Mouse (Mus musculus): ENCODE measurements around the gene Slc25a51. TPM values are rescaled to one million over a fixed set of nuclear protein-coding genes. Genes with fewer than 3 reads are reported as not detected.

Gene Slc25a51
- total RNA-seq, 1 experiment from 2014 or later = 405 TPM

DNA sequence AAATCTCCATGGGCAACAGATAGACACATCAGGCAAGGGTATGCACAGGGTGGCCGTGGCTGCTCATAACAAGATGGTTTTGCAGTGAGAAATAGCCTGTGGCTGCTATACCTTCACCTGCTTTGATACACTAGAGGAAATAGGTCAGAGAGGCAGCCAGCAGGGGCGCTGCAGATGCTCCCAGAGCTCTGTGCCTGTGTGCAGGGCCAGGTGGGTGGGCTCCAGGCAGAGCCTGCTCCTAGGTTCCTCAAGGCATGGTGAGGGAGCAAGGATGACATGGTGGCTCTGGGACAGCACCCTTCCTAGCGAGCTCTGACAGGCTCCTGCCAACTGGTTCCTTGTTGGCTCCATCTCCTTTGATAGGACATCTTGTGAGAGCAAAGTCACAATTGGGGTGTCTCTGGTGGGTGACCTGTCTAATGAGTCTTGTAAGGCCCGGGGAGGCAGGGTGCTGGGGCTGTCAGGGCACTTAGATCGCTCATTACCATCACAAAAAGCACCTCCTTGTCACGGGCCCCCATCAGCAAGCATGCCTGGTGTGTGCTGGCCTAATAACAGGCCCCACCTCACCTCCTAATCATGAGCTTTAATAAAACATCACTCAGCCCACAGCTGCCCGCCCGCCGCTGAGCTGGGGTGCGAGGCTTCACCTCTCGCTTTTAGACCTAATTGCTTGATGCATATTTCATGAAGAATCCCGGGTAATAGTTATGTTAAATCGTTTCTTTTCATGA is 18.3 kb upstream of the Slc25a51 start:
- no peak for DNase-seq

DNA sequence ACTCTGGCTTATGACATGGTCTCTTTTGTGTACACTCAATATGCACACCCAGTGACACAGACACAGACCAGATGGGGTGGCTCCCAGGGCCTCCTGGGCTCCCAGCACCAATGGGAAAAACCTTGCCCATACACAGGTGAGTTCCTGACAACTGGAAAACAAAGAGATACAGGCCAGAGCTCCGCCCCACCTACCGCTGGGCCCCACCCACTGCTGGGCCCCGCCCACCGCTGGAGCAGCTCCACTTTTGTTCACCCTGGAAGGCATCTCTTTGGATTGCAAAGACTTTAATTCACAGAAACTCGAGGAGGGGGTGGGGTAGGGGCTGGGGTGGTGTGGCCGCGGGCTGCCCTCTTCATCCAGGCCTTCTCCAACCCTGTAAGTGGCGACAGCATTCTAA is 14.8 kb upstream of the Slc25a51 start:
- DNase-seq = no peak

DNA sequence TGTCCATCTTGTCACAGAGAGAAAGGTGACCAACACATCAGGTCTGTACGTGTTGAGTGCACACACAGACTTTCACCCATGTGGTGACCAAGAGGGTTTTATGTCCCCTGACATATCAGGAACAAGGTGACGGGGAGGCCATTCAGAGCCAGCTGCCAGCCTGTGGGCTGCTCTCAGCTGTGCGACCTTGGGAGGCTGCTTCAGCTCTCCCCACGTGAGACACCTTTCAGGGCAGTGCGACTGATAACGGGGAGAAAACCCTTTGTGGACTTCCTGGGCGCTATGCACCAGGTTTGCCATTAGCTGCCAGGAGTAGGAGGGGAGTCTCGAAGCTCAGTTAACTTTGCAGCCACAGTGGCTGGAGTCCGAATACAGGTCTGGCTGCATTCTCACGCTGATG is 14.1 kb upstream of the Slc25a51 start:
- DNase-seq = no peak

DNA sequence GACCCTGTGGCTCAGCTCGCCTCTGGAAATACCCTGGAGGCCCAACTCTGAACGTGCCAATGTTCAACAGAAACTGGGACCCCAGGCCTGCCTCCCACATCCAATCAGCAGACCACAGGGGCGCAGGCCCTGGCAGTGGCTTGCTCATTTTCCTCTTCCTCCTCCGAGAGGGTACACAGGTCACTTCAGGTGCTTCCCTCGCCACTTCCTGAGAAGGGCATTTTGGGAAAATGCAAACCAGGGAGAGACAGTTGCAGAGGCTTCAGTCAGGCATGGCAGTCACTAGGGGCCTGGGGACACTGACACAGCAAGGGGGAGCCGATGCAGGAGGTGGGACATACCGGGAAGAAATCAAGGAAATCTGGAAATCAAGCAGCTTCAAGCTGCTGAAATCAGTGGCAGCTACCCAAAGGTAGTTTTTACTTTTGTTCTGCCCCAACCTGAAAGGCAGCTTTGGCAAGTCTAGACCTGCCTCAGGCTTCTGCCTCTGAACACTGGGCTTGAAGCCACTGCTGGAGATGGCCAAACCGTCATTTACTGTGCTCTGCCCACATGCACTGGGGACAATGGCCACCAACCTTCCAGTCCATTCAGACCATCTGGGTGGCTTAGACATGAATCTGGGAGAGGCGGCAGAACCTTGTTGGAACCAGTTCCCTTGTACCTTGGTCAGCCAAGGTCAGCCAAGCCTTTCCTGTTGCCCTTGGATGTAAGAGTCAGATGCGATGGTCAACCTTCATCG is 13.1 kb upstream of the Slc25a51 start:
- DNase-seq = no peak

DNA sequence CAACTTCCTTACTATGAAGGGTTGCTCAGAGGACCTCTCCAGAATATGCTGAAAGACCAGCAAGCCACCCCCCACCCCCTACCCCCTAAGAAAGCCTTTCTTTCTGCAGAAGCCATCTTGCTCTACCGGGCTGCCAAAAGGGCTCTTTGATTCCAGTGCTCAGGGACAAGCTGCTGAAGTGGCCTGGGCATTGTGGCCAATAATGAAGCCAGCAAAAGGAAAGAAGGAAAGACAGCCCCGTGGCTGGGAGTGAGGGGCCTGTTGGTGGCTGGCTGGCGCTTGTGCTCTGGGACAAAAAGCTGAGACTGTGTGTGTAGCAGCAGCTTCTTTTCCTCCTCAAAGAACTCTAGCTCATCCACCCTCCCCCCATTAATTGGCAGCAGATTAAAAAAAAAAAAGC is 12.2 kb upstream of the Slc25a51 start:
- DNase-seq = no peak

DNA sequence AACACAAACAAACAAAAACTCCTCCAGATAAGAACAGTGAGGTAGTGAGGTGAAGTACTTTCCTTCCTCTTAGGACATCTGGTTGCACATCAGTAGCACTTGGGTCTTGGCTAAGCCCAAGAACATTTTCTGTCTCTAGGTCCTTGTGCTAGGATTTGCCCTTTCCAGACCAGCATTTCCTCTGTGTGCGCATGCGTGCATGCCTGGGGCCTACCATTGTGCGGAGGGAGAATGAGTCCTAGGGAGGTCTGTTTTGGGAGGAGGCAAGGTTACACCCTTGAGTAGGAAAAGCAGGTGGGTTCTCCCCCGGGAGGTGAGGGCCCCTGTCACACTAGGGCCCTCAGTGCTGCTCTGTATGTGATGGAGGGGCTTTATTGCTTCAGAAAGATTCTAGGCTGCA is 10.5 kb upstream of the Slc25a51 start:
- no peak for DNase-seq

DNA sequence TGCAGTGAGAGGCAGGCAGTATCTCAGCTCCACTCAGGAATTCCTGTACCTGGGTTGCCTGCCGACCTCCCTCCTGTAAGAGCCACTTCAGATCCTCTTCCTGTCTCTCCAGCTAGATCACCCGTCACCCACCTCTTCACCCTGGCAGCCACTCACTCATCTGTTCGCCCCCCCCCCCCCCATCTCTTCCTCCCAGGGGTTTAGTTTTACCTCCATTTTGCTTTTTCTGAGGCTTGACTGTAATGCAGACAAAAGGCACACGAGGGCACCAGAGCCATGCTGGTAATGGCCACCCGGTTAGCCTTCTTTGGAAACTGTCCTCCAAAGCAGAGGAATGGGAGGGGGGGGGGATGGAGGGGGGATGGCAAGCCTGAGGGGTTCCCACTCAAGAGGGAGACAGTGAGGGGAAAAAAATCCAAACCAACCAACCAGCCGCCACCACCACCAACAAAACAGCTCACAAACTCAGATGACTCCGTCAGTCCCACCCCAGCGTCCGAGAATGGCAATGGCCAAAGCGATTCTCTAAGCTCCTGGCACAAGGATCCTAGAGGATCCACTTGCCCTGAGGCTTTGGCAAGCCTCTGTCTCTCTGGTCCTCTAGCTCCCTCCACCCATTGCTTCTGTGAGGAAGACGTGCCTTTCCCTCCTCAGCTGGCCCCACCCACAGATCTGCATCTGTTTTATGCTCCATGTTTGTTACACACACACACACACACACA is 9.8 kb upstream of the Slc25a51 start:
- DNase-seq = peak; percentile 43

DNA sequence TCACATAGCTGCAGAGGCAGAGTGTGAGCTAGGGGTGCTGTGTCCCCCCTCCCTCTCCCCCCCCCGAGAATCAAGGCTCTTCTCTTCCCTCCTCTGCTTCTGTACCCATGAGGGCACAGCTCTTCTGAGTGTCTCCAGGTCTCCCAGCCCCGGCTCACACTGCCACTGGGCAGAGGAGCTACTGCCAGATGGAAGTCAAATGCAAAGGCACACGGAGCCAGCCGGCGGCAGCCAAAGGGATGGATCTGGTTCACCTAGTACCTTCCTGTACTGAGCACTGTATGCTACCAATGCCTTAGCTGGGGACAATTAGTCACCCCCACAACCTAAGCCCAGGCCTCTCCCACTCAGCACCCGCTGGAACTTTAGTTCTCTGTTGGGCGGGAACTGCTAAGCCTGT is 7.7 kb upstream of the Slc25a51 start:
- DNase-seq = no peak

DNA sequence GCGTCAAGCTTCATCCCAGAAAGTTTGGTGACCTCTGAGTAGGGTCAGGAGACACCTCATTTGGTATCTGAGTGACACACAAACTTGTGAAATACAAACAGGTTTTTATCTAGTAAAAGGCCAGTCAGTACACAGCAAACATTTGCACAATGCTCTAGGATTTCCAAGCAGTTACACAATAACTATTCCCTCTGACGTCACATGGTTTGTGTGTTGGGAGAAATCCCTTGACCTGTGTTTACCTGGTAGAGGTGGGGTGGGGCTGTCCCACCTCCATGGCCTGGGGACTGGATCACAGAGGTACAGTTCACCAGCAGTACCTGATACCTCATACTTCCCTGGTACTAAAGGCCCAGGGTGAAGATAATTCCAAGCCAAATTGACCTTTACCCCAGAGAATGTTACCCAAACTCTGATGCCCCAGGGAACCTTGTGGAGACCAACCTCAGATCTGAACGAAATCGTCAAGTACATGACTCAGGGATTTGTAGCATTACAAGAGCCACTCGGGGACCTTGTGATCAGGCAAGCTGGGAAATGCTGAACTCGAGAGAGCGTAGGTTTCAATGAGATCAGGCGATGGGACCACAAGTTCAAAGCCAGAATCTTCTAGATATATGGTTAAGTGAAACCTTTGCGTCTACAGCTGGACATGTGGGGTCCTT is 5.2 kb upstream of the Slc25a51 start:
- DNase-seq = no peak

DNA sequence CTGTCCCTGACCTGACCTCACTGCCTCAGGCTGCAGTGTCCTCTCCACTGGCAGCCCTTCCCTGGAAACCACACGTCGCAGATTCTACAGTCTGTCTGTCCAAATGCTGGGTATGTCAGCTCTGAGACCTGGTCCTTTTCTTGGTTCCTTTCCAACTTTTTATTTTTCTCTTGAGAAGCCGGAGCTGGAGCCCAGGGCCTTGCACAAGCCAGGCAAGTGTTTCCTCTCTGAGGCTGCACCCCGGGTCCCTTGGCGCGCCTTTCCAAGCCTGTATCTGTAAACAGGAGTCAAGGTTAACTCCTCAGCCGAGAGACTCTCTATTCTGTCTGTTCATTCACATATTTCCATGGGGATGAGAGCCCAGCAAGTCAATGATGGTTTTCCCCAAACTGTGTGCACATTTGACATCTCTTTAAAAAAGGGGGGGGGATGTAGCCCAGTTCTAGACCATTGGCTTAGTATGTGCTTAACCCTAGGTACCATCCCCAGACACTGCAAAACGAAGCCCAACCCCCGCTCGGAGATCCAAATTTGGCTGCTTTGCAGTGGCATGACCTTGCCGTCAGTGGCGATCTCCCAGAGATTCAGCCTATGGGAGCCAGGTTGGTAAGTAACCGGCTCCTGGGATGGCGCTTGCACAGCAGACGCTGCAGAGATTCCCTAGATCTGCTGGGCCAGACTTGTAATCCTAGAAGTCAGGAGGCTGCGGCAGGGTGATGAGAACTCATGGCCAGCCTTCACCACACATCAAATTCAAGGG is 4.0 kb upstream of the Slc25a51 start:
- peak; percentile 43 for DNase-seq

DNA sequence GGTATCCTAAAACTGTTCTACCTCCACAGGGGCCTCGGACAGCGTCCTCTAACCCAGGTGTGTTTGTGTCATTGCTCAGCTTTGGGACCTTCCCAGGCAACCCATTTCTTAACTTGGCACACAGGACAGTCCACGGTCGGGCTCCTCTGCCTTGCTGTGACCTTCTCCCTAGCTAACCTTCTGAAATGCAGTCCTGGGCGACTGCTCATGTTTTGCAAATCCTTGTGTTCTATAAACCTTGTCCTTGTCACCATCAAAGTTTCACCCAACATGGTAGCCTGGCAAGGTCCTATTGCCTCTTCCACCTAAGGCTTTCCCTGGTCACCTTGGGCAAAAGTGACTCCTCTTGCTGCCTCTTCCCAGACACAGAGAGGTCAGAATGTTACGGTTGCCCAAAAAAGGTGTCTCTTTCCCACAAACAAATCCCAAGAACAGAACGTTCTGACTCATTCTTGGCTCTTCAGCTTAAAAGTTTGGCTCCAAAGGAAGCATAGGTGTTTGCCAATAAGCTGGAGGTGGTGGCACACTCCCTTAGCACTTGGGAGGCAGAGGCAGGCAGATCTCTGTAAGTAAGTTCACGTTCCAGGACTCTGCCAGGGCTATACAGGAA is 2.7 kb upstream of the Slc25a51 start:
- no peak for DNase-seq

DNA sequence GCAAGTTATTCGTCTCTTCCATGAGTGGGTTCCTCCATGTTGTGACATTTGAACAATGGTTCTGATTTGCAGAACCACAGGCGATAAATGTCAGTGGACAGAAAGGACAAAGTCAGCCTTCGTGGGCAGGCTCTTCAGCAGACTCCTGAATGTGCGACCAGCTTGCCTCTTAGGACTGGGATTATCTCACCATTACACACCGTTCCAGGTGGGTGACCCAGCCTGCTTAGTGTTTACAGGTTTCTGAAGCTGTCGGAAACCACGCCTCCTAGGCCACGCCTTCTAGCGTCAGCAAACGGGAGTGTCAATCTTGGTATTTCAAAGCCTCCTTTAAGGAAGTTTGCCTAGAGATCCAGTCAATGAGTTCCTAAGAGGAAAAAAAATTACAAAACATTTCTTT is 704 bp upstream of the Slc25a51 start:
- DNase-seq = peak; percentile 68

DNA sequence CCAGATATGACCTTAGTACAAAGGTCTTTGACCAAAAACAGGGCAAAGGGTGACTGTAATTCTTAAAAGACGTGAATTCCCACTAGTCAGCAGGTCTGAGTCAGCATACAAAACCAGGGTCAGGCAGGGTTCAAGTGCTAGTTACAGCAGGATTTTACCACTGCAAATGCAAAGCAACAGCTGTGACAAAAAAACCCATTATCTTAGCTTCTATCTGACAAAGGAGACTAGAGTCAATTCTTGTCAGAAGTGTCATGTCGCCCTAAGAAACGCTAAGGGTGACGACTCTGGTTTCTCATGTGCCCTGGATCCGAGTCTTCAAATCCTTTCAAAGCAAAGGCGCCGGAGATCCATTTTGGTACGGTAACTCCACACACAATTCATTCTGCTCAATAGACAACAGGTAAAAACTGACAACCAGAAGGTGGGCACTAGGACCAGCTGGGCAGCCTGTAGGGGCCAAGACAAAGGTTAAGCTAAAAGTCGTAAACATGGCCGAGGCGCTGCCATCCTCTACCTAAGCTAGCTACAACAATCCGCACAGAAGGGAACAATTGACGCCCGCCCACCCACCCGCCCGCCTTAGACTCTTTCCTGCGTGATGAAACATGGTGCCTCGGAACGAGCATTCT is 747 bp downstream of the Slc25a51 start:
- DNase-seq = no peak

DNA sequence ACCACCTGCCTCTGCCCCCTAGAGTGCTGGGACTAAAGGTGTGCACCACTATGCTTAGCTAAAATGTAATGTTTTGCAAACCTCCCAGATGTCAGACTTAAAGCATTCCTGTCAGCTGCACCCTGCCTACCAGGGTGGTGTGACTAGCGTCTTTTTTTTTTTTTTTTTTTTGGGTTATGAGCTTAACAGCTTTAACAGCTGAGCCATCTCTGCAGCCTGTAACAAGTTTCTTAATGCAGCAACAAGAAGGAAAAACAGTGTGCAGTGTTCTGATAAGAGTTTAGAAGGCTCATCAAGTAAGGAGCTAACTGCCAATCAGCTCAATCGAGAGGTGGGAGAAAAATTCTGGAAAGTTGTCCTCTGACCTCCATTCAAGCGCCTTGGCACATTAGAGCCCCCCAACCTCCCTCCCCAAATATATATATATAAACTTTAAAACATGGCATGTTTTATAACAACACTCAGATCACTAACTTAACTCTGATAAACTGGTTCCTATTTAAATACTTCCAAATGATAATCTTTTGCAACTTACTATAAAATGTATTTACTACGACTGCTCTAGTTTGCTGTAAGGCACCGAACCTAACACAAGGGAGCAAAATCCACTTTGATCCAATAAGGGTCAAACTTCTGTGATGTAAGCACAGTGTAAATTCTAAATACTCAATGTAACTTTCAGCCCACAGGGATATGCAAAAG is 1.4 kb downstream of the Slc25a51 start:
- DNase-seq = no peak

DNA sequence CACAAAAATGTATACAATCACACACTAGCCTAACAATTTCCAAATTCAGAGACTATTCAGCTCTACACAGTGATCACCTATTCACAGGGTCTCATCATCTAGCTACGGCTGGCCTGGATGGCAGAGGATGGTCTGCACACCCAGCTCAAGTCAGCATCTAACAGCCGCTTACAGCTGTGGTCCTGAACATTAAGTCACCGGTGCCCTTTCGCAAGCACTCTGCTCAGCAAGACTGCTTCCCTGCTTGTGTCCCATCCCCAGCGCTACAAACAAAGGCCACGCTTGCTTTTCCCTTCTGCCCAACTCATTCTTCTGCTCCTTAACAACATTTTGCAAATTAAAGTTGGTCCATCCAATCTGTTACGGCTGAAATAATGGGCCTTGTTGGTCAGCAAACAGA is 2.2 kb downstream of the Slc25a51 start:
- DNase-seq = no peak

DNA sequence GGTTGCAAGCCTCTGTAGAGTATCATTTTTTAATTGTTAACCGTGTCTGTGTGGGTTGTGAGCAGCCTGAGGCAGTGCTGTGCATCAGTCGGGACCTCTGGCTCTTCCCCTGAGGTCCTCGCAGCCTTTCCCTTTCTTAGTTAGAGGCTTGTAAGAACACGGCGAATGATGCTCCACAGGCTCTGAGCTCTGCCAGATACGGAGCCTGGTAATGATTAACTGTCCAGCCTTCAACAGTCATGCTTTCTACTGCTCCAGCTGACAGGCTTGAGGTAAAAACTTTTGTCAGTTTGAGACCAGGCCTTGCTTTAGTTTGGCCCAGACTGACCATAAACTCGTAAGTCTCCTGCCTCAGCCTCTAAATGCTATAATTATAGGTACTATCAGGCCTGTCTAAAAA is 3.3 kb downstream of the Slc25a51 start:
- DNase-seq = no peak

DNA sequence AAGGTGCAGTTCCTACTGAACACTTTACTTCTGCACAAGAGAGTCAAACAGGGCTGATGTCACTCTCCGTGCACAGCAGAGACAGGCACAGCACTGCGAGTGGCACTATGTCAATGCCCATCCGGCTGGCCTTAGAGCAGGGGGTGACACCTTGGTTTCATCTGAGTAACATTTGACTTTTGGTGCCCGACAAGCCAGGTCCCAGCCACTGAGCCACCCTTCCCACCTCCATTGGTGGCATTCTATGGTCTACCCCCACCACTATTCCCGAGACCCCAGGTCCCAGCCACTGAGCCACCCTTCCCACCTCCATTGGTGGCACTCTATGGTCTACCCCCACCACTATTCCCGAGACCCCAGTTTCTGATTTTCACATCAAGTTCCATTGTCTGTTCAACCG is 4.5 kb downstream of the Slc25a51 start:
- no peak for DNase-seq

DNA sequence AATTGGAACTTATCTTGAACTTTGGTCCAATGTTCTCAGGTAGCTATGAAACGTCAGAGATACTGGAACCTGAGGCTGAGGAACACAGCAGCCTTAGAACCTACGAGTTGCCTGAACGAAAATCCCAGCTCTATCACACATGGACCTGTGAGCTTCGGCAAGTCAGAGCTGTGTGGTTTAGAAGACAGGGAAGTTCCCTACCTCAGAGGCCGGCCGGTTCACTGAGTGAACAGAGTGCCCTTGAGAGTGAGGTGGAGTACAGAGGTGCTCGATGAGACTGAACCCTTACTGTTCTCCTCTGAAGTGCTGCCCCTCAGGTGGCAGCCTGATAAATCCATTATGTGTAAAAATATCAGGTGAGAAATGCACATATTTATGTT is 5.1 kb downstream of the Slc25a51 start:
- DNase-seq = no peak

DNA sequence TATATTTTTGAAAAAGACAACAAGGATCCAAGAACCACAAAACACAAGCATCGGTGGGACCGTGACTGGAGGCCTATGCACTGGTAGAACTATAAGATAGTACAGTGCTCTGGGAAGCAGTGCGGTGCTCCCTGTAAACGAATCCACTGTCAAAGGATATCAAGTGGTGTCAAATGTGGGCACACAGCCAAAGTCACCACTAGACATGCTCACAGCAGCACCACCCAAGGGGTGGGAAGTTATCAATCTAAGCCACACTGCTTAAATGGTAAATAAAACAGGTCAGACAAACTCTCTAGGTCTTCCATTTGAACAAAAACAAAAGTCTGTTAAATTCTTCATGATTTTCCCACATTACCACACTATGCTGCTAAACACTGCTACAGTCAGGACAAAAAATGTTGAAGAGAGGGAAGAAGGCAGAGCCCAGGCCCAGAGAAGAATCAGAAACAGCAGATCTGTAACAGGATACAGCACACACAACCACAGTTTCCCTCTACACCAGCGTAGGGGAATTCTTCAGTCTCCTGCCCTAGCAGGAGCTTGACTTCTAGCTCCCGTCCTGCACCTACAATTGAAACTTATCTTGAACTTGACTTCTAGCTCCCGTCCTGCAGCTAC is 5.6 kb downstream of the Slc25a51 start:
- DNase-seq = no peak

DNA sequence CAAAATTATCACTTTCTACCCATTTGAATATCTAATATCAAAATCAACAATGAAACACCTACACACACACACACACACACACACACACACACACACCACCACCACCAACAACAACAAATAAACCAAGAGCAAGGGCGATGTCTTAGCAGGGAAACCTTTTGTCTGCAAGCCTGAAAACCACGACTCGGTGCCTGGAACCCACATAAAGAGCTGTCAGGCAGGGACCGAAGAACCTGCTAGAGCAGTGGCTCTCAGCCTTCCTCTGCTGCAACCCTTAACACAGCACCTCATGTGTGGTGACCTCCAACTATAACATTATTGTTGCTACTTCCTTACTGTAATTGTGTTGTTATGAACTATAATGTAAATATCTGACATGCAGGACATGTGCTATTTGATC is 6.3 kb downstream of the Slc25a51 start:
- DNase-seq = no peak

All from adrenal gland, postnatal 25 days (tissue).